Mouse (Mus musculus) cerebellum, adult 9-10 months (tissue): ENCODE results near the gene Sval3.

Experiments
- DNase-seq: peaks from one replicate; pipeline ENCODE4 v3.0.0; 2022

The Sval3 gene

DNA sequence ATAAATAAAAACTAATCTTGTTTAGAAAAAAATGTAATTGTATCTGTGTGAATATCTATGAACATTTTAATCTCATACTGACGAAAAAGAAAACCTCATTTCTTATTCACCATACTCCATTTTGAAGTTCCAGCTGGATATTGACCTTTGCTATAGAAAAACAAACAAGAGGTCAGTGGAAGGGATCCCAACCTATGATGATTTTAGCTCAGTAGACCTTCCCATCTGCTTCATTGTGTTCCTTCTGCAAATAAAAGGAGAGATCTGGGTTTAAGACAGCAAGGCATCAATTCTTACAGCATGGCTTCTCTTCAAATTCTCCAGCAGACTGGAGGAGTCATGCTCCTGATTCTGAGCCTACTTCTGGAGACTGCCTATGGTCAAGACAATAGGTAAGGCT lies at the start of gene Sval3:
Gene Sval3, plus strand, starts transcription at position 301 of the 400 bp plus-strand sequence.
- no peak for DNase-seq

GRCm38 (mm10) chr6:41951330-41951729 lies 16.6 kb upstream of the Sval3 start, which contains the start of gene Sval1:
Sval1 (plus strand) TSS chr6:41951630.
- no peak for DNase-seq
